Mouse (Mus musculus): ENCODE measurements around the gene Rhox13.

Rhox13 gene

DNA sequence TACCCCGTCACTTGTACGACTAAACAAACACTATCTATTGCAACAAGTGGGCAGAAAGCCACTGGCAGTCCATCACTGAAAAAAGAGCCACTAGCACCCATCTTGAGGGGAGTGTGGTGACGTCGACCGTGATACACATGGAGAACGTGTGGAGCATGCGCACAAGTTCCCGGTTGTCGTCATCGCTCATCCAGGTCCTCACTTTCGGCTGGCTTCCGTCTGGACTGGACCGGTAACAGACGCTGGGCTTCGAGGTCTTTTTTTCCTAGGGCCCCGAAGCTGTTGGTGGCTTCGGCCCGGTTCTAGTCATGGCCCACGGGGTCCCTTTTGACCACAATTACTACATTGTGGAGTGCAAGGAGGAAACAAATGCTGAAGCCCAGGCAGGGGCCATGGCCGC is at the start of gene Rhox13:
Gene Rhox13 (plus strand): TSS at position 238 of the 400 bp plus-strand sequence.
- no peak for DNase-seq

DNA sequence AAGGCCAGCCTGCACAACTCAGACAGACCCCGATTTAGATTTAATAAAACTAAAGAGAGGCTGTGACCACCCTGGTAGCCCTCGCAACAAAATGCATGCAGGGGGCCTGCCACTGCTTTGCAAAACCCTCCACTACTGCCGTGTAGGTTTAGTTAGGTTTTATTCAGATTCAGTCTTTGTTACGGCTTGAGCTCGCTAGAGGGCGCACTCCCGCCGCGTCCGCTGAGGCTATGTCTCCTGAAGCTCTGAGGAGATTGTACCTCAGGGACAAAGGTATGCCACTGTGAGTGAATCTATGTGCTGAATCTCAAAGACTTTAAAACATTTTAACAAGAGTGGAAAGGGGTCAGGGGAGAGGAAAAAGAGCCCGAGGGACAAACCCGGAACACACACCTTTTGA is 36.8 kb upstream of the Rhox13 start:
- DNase-seq = peak; percentile 26

DNA sequence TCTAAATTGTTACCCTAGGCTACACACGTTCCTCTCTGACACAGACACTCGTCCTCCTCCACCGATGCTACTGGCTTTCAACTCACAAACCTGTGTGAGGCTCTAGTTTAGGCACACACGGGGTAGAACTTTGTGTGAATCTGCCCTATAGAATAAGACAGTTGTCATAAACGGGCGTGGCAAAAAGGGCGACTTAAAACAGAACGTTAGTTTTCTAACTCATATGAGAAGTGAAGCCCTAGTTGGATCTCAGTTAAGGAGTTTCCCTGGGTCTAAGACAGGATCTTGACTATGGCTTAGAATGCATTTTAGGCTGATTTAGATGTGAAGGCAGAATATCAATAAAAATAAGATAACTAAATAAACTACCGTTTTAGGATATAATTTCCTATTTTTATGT is 36.0 kb upstream of the Rhox13 start, which contains the start of gene Rhox11:
Gene Rhox11 (minus strand): TSS at position 101 of the 400 bp plus-strand sequence.
- no peak for DNase-seq

DNA sequence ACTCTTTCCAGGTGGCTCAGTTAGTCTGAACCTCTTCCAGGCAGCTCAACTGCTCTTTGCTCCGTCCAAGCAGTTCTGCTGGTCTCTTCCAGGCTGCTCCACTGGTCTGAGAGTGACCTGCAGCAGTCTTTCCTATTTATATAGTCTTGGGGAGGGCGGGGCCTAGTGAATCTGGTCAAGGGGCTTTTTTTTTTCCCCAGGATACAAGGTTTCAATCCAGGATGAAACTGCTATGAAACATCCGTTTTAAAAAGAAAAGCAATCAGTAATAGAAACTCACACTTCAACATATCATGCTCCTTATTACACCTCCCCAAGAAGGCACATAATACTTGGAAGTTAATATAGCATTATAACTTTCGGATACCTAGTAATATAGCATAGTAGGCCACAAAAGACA is 10.2 kb upstream of the Rhox13 start, which contains the start of gene Rhox12:
Gene Rhox12 (minus strand): TSS at position 101 of the 400 bp plus-strand sequence.
- DNase-seq = no peak

DNA sequence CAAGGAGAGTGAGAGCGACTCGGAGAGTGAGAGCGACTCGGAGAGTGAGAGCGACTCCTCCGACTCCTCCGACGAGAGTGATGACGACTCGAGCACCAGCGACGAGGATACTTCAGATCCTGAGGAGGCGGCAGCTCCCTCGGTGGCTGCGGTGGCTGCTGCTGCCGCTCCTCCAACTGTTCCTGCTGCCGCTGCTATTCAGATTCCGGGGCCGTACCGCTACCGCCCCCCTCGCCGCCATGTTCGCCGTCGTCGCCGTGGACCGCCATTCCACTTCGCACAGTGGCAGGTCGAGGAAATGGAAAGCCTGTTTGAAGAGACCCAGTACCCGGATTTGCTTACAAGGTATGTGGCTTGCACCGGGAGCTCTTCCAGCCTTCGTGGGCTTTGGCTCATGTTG is 459 bp downstream of the Rhox13 start:
- no peak for DNase-seq

DNA sequence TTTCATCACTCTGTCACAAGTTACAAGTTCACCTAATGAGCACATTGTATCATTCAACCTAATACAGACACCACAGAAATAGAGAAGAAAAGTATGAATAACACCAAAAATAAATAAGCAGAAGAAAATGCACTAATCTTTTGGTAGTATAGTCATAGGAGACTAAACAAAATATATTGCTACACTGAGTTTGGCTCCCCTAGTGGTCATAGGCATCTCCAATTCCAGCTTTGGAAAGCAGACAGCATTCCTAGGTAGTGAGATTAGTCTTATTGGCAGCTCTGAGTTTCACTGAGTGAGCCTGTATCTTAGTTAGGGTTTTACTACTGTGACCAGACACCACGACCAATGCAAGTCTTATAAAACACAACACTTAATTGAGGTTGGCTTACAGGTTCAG is 38.1 kb downstream of the Rhox13 start:
- DNase-seq = no peak

DNA sequence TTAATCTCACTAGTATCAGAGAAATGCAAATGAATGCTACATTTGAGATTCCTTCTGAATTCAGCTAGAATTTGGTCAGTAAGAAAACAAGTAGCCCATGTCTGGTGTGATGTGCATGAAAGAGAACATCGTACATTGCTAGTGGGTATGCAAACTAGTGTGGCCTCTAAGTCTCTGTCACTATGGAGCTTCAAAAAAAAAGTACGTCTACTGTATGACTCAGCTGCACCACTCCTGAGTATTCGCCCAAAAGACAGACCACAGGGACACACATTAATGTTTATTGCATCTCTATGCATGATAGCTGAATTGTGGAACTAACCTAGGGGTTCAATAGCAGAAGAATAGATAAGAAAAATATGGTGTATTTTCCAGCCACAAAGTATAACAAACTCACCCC is 44.3 kb downstream of the Rhox13 start:
- DNase-seq = no peak

DNA sequence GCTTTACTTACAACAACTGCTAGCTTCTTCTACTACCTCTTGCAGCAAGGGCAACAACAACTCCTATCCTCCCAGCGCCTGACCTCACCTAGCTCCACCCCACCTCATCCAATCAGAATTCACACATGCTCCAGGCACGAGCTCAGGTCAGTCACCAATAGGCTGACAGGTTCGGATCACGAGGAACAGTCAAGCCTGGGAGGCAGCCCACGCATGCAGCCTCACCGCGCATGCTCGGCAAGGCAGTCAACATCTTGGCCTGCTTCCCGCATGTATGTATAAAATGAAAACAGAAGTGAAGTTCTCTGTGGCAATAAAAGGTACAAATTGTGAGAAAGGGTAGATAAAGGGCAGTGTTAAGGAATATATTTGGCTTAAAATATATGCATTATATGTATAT is 45.0 kb downstream of the Rhox13 start:
- no peak for DNase-seq

DNA sequence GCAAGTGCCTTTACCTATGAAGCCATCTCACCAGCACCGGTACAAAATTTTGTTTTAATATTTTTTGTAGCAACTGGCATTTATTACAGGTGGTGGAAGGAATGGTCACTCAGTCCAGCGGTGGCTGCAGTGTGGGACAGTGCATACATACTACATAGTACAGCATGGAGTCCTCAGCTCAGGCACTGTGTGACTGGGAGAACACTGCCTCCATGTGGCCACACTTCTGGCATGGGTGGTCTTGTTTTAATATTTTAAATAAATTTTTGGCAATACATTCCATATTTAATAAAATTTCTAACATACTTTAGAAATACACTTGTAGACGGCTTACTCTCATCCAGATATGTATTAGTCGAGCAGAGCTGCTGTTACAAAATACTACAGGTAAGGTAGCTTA is 45.6 kb downstream of the Rhox13 start:
- DNase-seq = no peak
